Mouse (Mus musculus) embryonic fibroblast, embryonic 13.5 days (primary cell): ENCODE results near the gene Rph3a. TPM values are rescaled to one million over a fixed set of nuclear protein-coding genes. Genes with fewer than 3 reads are reported as not detected.

Source experiments
- H3K27ac ChIP-seq: 2 replicates; pipeline ENCODE4 v1.5.1; 2012; ENCODE audit warnings: low read length, control low read depth, inconsistent platforms; ENCODE audit not compliant: insufficient read depth
- H3K4me1 ChIP-seq: 2 replicates; pipeline ENCODE4 v1.6.1; 2011; ENCODE audit warnings: low read length; ENCODE audit not compliant: control insufficient read depth, insufficient read depth
- H3K4me3 ChIP-seq: 2 replicates; pipeline ENCODE4 v1.5.1; 2011; ENCODE audit warnings: mild to moderate bottlenecking, control low read depth, low read length; ENCODE audit not compliant: insufficient read depth
- CTCF ChIP-seq: IDR thresholded peaks from 2 replicates; pipeline ENCODE4 v1.5.1; 2011; ENCODE audit warnings: mild to moderate bottlenecking, control low read depth, low read length, moderate library complexity, borderline replicate concordance; ENCODE audit not compliant: insufficient read depth
- POLR2A ChIP-seq: IDR thresholded peaks from 2 replicates; pipeline ENCODE4 v1.6.1; 2011; ENCODE audit warnings: low read depth, mild to moderate bottlenecking, control low read depth, low read length, moderate library complexity
- polyA plus RNA-seq: library from polyadenylated mRNA; stranded (reverse); fragments of >200 nt; gene quantifications from 2 replicates; pipeline ENCODE4 v1.2.4, GENCODE M21; 2011; ENCODE audit warnings: low read depth; ENCODE audit not compliant: missing spikeins, insufficient read length

Gene Rph3a
- not detected in 2 replicates for polyA plus RNA-seq

GRCm38 (mm10) chr5:121009811-121010569 lies at the start of gene Rph3a:
Gene Rph3a (minus strand): TSS chr5:121010092.
- H3K4me3 ChIP-seq, result no peak within 1 kb of the TSS
- H3K4me1 ChIP-seq, result no peaks in the 10 kb centered on the region
- no peak within 1 kb of the TSS for H3K27ac ChIP-seq
- TF ChIP-seq POLR2A, result no peak
- TF ChIP-seq CTCF, result no peak

DNA sequence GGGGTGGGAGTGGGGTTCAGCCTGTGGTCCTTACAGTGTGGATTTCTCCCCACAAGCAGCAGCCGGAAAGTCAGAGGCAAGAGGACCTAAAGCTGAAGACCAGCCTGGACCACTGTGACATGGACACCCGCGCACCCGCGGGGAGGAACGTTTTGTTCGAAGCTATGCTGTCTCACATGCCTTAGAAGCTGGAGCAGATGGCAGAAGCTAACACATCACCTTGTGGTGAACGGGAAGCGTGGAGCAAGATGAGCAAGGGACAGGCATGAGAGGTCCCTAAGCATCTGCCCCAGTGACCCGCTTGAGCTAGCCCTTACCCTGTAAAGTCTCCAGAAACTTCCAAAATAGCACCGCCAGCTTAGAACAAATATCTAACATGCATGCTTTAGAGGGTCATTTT lies 48.4 kb upstream of the Rph3a start:
- H3K4me1 ChIP-seq, result no peaks in the 10 kb centered on the region
- no peak for TF ChIP-seq POLR2A
- no peak for TF ChIP-seq CTCF
- no peak overlapping the region for H3K4me3 ChIP-seq
- no peak overlapping the region for H3K27ac ChIP-seq

- no peak for TF ChIP-seq POLR2A
- no peak overlapping the region for H3K27ac ChIP-seq
- H3K4me1 ChIP-seq, result no peaks in the 10 kb centered on the region
- H3K4me3 ChIP-seq, result no peak overlapping the region
These were observed 44.0 kb upstream of the Rph3a start for GRCm38 (mm10) chr5:121053886-121054285.

GRCm38 (mm10) chr5:121041791-121042190 lies 31.9 kb upstream of the Rph3a start:
- H3K27ac ChIP-seq, result no peak overlapping the region
- no peaks in the 10 kb centered on the region for H3K4me1 ChIP-seq
- no peak for TF ChIP-seq POLR2A
- no peak for TF ChIP-seq CTCF
- H3K4me3 ChIP-seq, result no peak overlapping the region

GRCm38 (mm10) chr5:121039465-121039864 lies 29.6 kb upstream of the Rph3a start:
- no peak overlapping the region for H3K27ac ChIP-seq
- no peaks in the 10 kb centered on the region for H3K4me1 ChIP-seq
- TF ChIP-seq POLR2A (no peak), CTCF (no peak)
- H3K4me3 ChIP-seq, result no peak overlapping the region

GRCm38 (mm10) chr5:121030161-121030560 lies 20.3 kb upstream of the Rph3a start:
- TF ChIP-seq CTCF, result no peak
- no peak for TF ChIP-seq POLR2A
- Histone ChIP-seq H3K4me1 (no peaks in the 10 kb centered on the region), H3K27ac (no peak overlapping the region), H3K4me3 (no peak overlapping the region)

DNA sequence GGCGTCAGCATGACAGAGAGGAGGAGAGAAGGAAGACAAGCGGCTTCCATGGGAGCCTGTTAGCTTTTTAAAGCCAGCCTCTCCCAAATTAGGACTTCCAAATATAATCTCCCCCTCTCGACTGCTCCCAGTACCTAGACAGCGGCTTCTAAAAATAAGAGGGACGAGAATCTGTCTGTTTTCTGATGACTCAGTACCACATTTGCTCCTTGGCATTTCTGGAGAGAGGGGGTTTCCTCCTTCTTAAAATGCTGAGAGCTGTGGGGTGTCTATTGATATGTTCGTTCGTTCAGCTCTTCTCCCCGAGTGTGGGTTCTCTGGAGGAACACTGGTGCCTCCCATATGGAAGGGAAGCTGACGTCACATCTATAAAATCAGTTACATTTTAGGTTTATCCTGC lies 9.6 kb upstream of the Rph3a start:
- H3K27ac ChIP-seq, result no peak overlapping the region
- TF ChIP-seq CTCF (no peak), POLR2A (no peak)
- H3K4me3 ChIP-seq, result no peak overlapping the region
- H3K4me1 ChIP-seq, result no peaks in the 10 kb centered on the region

- no peaks in the 10 kb centered on the region for H3K4me1 ChIP-seq
- H3K4me3 ChIP-seq, result no peak overlapping the region
- TF ChIP-seq POLR2A, result no peak
- no peak for TF ChIP-seq CTCF
- H3K27ac ChIP-seq, result no peak overlapping the region
These were observed 7.8 kb upstream of the Rph3a start for GRCm38 (mm10) chr5:121017699-121018098.

GRCm38 (mm10) chr5:121016405-121016804 lies 6.5 kb upstream of the Rph3a start:
- TF ChIP-seq POLR2A, result no peak
- TF ChIP-seq CTCF, result no peak
- Histone ChIP-seq H3K4me3 (no peak overlapping the region), H3K4me1 (no peaks in the 10 kb centered on the region)

GRCm38 (mm10) chr5:121014496-121014895 lies 4.6 kb upstream of the Rph3a start:
- Histone ChIP-seq H3K4me1 (no peaks in the 10 kb centered on the region), H3K4me3 (no peak overlapping the region), H3K27ac (no peak overlapping the region)
- no peak for TF ChIP-seq CTCF
- no peak for TF ChIP-seq POLR2A

More at GRCm38 (mm10) chr5:121016405-121016804, 6.5 kb upstream of the Rph3a start:
- H3K27ac ChIP-seq, result no peak overlapping the region

DNA sequence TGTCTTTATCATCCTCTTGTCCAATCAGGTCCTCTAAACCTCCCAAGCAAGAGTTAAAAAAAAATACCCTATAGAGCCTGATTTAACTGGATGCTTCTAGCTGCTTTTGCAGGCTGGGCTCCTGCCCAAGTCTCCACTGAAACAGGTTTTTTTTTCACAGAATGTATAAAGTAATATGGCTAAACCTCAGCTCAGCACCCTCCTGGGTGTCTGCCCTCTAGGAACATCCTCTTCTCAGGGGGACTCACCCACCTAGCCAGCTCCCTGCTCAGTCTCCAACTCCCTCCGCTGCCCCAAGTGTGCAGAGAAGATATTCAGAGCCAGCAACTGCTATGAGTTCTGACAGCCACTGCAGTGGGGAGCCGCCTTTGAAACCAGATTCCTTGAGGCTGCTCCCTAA lies 2.1 kb upstream of the Rph3a start:
- Histone ChIP-seq H3K27ac (no peak overlapping the region), H3K4me3 (no peak overlapping the region), H3K4me1 (no peaks in the 10 kb centered on the region)
- no peak for TF ChIP-seq CTCF
- TF ChIP-seq POLR2A, result no peak

DNA sequence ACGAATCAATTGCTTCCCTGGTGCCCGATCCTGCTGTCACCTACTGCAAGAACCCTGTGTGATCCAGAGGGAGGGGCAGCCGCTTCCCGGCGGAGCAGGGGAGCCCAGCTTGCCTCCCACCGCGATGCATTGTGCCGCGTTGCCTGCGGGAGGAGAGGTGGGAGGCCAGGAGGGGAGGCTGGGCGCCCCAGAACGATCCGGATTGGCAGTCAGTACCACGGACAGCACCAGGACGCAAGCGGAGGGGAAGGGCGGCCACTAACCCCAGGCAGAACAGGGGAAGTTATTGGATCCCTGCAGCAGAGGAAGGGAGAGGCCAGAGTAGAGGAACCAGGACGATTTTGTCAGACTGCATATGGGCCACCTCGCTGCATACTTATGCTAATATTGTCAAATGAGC lies 486 bp downstream of the Rph3a start:
- TF ChIP-seq POLR2A (no peak), CTCF (peak; percentile 8; the same call in 1 of the 2 replicates)
- Histone ChIP-seq H3K27ac (no peak overlapping the region), H3K4me3 (no peak overlapping the region), H3K4me1 (no peaks in the 10 kb centered on the region)
